Mouse (Mus musculus): ENCODE measurements around the gene Ppm1n.

- TF ChIP-seq USF1 (IDR thresholded peaks at IDR 0.05; ENCODE audit: low read depth) (no peak), CTCF (IDR thresholded peaks at IDR 0.05; ENCODE audit: control insufficient read depth, insufficient read depth, insufficient read length) (no peak), CEBPB (IDR thresholded peaks at IDR 0.05; ENCODE audit: low read depth) (no peak), FOSL1 (IDR thresholded peaks at IDR 0.05; ENCODE audit: insufficient read depth, low read length, poor library complexity, severe bottlenecking) (no peak), MAX (IDR thresholded peaks at IDR 0.05) (no peak), MYOD1 (IDR thresholded peaks at IDR 0.05; ENCODE audit: control insufficient read depth, insufficient read length, low read depth) (no peak)
These were observed 40.8 kb upstream of the Ppm1n start for GRCm38 (mm10) chr7:19320637-19321036.

Measured in C2C12 (cell line).